Mouse (Mus musculus): ENCODE data around the gene Dmp1. TPM values are rescaled to one million over a fixed set of nuclear protein-coding genes. Genes with fewer than 3 reads are reported as not detected.

Dmp1 gene
- polyA plus RNA-seq, 1 experiment, result 0.04 TPM

DNA sequence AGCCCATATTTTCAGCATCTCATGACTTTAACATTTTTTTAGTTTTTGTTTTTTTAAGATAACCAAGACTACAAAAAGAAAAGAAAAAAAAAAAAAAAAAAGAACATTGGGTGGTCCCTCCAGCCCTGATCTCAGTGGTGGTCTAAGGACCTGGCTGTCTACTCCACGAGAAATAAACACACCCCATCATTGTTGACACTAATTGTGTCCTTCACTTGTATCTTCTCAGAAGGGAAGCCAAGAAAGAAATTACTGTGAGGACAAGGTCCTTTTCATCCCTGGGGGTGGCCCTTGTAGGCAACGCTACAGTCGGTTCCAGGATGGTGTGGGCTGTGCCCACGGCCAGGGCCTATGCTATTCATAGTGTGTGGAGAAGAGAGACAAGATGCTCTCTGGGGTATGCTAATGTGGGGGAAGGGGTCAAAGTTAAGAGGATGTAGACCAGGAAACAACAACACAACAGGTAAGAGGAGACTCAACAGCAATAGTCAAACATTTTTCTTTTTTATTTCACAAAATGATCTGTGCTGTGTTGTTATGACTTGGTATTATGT, 59.6 kb downstream of the Dmp1 start:
- no peak for DNase-seq (ENCODE audit: low spot score)

GRCm38 (mm10) chr5:104263014-104263776, 60.8 kb downstream of the Dmp1 start:
- DNase-seq (ENCODE audit: low spot score), result no peak

Other genes starting within 250 kb of the Dmp1 start
- 1.4 and 1.7 TPM in 2 replicates for gene Hsd17b13, start 225.2 kb upstream of the Dmp1 start, polyA plus RNA-seq (2012; rRNA removed)
- gene Hsd17b11, start 180.7 kb upstream of the Dmp1 start, polyA plus RNA-seq (2012; rRNA removed), result 77.1 and 90.8 TPM in 2 replicates
- 50.6 and 55.6 TPM in 2 replicates for gene Nudt9, start 156.3 kb upstream of the Dmp1 start, polyA plus RNA-seq (2012; rRNA removed)
- not detected in 2 replicates for gene Gm17660, start 125.0 kb upstream of the Dmp1 start, polyA plus RNA-seq (2012; rRNA removed)
- gene Sparcl1, start 88.9 kb upstream of the Dmp1 start, polyA plus RNA-seq (2012; rRNA removed), result 1,512 and 1,967 TPM in 2 replicates
- not detected in 2 replicates for gene Dspp, start 31.9 kb upstream of the Dmp1 start, polyA plus RNA-seq (2012; rRNA removed)
- gene Ibsp, start 96.6 kb downstream of the Dmp1 start, polyA plus RNA-seq (2012; rRNA removed), result 0.04 and 0.07 TPM in 2 replicates
- gene Mepe, start 122.7 kb downstream of the Dmp1 start, polyA plus RNA-seq (2012; rRNA removed), result not detected in 2 replicates
- 0.99 and 1.6 TPM in 2 replicates for gene Spp1, start 232.5 kb downstream of the Dmp1 start, polyA plus RNA-seq (2012; rRNA removed)